Mouse (Mus musculus): ENCODE measurements around the gene Pcbd2. TPM values are rescaled to one million over a fixed set of nuclear protein-coding genes. Genes with fewer than 3 reads are reported as not detected.

Gene Pcbd2
- 24.9 TPM for total RNA-seq (2023)

DNA sequence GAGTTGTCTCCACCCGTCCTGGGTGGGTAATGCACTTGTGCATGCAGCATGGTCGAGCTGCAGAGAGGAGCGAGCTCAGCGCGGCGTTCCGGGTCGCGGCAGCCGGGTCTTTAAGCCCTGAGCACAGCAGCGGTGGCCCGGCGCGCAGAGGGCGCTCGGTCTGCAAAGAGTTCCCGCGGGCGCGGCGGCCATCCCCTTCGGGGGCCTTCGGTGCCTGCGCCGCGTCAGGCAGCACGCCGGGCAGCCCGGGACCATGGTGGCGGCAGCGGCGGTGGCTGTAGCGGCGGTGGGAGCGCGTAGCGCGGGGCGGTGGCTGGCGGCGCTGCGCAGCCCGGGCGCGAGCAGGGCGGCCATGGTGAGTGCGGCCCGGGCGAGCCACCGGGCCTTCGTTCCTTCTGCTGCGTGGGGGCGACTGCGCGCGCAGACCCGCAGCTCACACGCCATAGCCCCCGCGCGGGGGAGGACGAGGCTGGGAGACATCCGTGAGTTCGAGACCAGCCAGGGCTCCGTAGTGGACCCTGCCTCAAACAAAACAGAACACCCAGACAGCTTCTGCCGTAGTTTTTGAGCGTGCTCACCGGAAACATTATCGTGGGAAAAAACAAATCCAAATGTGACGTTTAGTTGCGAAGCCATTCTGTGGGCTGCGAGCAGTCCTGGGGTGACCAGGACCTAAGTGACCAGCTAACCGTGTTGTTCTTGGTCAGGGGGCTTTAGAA, at the start of gene Pcbd2:
TSS of gene Pcbd2 (plus strand) at position 249 of the 719 bp plus-strand sequence.

DNA sequence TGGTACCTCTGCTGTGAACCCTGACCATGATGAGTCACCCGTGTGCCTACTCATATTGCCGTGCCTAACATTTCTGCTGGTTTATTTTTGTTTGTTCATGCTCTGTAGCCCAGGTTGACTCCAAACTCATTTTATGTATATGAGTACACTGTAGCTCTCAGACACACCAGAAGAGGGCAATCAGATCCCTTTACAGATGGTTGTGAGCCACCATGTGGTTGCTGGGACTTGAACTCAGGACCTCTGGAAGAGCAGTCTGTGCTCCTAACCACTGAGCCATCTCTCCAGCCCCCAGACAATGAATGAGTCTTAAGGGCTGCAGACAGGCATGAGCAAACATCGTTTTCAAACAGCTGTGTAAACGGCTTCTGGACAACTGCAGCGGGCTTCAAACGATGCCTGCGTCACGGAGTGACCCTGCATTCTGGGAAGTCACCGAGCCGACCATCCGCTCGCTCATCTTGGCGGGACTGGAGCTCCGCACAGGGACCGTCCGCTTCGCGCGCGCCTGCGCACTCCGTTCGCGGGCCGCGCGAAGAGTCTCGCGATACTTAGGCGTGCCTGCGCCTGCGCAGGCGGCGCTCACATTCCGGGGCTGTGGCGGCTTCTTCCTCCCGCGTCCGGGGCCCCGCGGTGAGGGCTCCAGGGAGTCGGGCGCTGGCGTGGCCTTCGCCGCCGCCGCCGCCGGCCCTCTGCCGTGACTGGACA, 34.5 kb upstream of the Pcbd2 start, which contains the start of gene B230219D22Rik:
TSS of gene B230219D22Rik (plus strand) at position 590 of the 708 bp plus-strand sequence.

DNA sequence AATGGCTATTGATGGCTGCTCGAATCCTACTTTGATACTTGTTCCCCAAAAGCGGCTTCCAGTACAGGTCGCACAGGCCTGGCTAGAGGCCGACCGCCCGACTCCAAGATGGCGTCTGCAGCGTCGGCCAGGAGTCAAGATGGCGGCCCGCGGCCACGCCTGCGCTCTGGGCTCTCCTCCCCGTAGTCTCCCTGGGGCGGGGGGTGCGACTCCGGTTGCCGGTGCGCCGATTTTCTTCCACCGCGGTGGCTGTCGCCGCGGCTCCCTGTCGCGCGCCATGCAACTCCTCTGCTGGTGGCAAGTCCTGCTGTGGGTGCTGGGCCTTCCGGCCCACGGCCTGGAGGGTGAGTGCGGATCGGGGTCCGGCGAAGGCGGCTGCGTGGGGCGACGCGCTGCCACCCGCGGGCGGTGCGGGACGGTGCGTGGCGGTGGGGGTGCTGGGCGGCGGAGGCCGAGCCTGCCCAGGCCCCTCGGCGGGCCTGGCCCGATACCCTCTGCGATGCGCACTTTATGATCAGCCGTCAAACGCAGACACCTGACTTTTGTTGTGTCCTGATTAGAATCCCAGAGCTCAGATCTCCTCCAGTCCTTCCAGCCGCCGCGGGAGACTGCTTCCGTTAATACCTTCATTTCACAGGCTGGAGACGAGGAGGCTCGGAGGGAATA, 12.5 kb upstream of the Pcbd2 start, which contains the start of gene Txndc15:
TSS of gene Txndc15 (plus strand) at position 150 of the 666 bp plus-strand sequence.

DNA sequence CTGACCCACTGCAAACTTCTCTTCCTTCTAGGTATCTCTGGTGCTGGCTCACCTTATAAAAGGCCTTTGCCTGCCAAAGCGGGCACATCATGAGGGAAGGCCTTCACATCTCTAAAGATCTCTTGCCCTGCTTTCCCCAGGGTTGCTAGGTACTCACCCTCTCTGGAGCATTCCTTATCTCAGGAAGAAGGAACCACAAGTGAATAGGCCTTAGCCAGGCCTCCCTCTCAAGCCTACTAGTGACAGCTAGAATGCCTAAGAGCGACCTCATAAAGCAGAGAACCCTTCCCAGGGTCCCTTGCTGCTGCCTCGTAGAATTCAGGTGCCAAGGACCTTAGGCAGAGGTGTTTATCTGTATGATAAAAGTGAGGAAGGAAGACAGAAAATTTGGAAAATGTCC, 57.1 kb downstream of the Pcbd2 start, which contains the start of gene Catsper3:
TSS of gene Catsper3 (plus strand) at position 301 of the 400 bp plus-strand sequence.

Other genes with a start within 250 kb of the Pcbd2 start
- 0.23 TPM for gene Dbn1, start 239.3 kb upstream of the Pcbd2 start, total RNA-seq (2023)
- 8.0 TPM for gene Pdlim7, start 213.7 kb upstream of the Pcbd2 start, total RNA-seq (2023)
- gene Dok3, start 198.1 kb upstream of the Pcbd2 start, total RNA-seq (2023), result 20.7 TPM
- gene Ddx41, start 190.7 kb upstream of the Pcbd2 start, total RNA-seq (2023), result 65.2 TPM
- 147 TPM for gene Fam193b, start 156.2 kb upstream of the Pcbd2 start, total RNA-seq (2023)
- gene Tmed9, start 153.6 kb upstream of the Pcbd2 start, total RNA-seq (2023), result 104 TPM
- 21.6 TPM for gene B4galt7, start 127.5 kb upstream of the Pcbd2 start, total RNA-seq (2023)
- 22.3 TPM for gene Caml, start 104.4 kb upstream of the Pcbd2 start, total RNA-seq (2023)
- 105 TPM for gene Ddx46, start 92.3 kb upstream of the Pcbd2 start, total RNA-seq (2023)
- 31.4 TPM for gene B230219D22Rik, start 34.2 kb upstream of the Pcbd2 start, total RNA-seq (2023)
- gene Txndc15, start 12.7 kb upstream of the Pcbd2 start, total RNA-seq (2023), result 21.5 TPM
- gene Catsper3, start 57.2 kb downstream of the Pcbd2 start, total RNA-seq (2023), result not detected
- not detected for gene Pitx1, start 108.8 kb downstream of the Pcbd2 start, total RNA-seq (2023)

Data from CD4-positive naive resting alpha-beta T cell, adult 76 days (primary cell).